Mouse (Mus musculus) forebrain, embryonic 16.5 days (tissue): Measurements from ENCODE around the gene Kdm5c. TPM values are rescaled to one million over a fixed set of nuclear protein-coding genes. Genes with fewer than 3 reads are reported as not detected.
A peak's percentile ranks its signal among the peaks of the same experiment; 100 is the strongest.
"Not testable (repeated sequence)": the region's sequence is repeated elsewhere in the genome, so short reads cannot be mapped to it uniquely, and the experiment has no call there.

ENCODE experiments used
- ATAC-seq: fragments of 200-750 bp; cut with Nextera tagmentation; 2 replicates; pipeline ENCODE4 v1.8.0; 2017; ENCODE audit warnings: mild to moderate bottlenecking, moderate library complexity
- H3K27ac ChIP-seq: fragments of 300-500 bp; sonication (generic); 2 replicates; pipeline ENCODE4 v1.5.1; 2014; ENCODE audit warnings: low read length, control low read depth
- H3K27me3 ChIP-seq: fragments of 300-500 bp; sonication (generic); replicated peaks from 2 replicates; pipeline ENCODE4 v1.6.1; 2014; ENCODE audit warnings: low read length; ENCODE audit not compliant: control insufficient read depth, insufficient read depth
- H3K36me3 ChIP-seq: fragments of 300-500 bp; sonication (generic); 2 replicates; pipeline ENCODE4 v1.6.1; 2014; ENCODE audit not compliant: control insufficient read depth, insufficient read depth
- H3K4me1 ChIP-seq: fragments of 300-500 bp; sonication (generic); replicated peaks from 2 replicates; pipeline ENCODE4 v1.6.1; 2014; ENCODE audit warnings: low read length; ENCODE audit not compliant: control insufficient read depth, insufficient read depth
- H3K4me2 ChIP-seq: fragments of 300-500 bp; sonication (generic); 2 replicates; pipeline ENCODE4 v1.6.1; 2014; ENCODE audit warnings: mild to moderate bottlenecking, low read length, control low read depth
- H3K4me3 ChIP-seq: fragments of 300-500 bp; sonication (generic); replicated peaks from 2 replicates; pipeline ENCODE4 v1.5.1; 2014; ENCODE audit warnings: mild to moderate bottlenecking, low read length, control low read depth
- H3K9ac ChIP-seq: fragments of 300-500 bp; sonication (generic); replicated peaks from 2 replicates; pipeline ENCODE4 v1.6.1; 2014; ENCODE audit warnings: low read depth, low read length, control low read depth
- H3K9me3 ChIP-seq: fragments of 300-500 bp; sonication (generic); 2 replicates; pipeline ENCODE4 v1.6.1; 2016; ENCODE audit warnings: low read length; ENCODE audit not compliant: control insufficient read depth
- WGBS: fragments of 180-500 bp; shearing (Covaris S2); extraction: QIAGEN DNeasy Blood & Tissue Kit; methylation state at CpG from one replicate; pipeline ENCODE4 v1.1.7; 2014; 5-methylcytosine and 5-hydroxymethylcytosine counted together
- polyA plus RNA-seq: library from polyadenylated mRNA; unstranded; fragments of >200 nt; fragmentation: Nextera tagmentation; extraction: Ambion mirVana; gene quantifications from 2 replicates; pipeline ENCODE4 v1.2.1, GENCODE M21; 2015

Kdm5c gene
- polyA plus RNA-seq, 1 experiment from 2014 or later, result 38.3 TPM

DNA sequence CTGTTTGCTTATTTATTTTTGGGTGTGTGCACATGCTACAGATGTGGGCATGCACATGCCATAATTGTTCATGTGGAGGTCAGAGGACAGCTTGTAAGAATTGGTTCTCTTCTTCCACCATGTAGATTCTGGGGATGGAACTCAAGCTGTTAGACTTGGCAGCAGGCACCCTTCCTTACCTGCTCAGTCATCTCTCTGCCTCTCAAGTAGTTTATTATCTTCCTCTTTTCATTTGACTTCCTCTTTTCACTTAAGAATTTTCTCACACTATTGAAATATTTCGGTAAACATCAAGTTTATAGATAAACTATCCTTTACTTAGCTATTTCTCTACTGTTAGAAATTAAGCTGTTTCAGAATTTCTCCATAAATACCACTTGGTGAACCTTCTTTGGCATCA, 18.1 kb upstream of the Kdm5c start:
- H3K9me3 ChIP-seq, result no peaks in the 10 kb centered on the region
- 86% methylated on average over 1 of the region's 1 CpGs for WGBS
- no peak for ATAC-seq
- no peak overlapping the region for H3K27ac ChIP-seq
- no peak overlapping the region for H3K4me2 ChIP-seq
- H3K9ac ChIP-seq, result no peak overlapping the region
- H3K36me3 ChIP-seq, result no peaks in the 10 kb centered on the region
- peaks cover 23% of the 10 kb centered on the region for H3K27me3 ChIP-seq
- H3K4me1 ChIP-seq, result no peaks in the 10 kb centered on the region
- H3K4me3 ChIP-seq, result no peak overlapping the region

- 100% methylated on average over 2 of the region's 2 CpGs for WGBS
- Histone ChIP-seq H3K36me3 (no peaks in the 10 kb centered on the region), H3K9ac (no peak overlapping the region), H3K4me3 (no peak overlapping the region), H3K27ac (no peak overlapping the region), H3K4me2 (no peak overlapping the region), H3K9me3 (no peaks in the 10 kb centered on the region), H3K27me3 (peaks cover 16% of the 10 kb centered on the region; the same call in 1 of the 2 replicates), H3K4me1 (no peaks in the 10 kb centered on the region)
- no peak for ATAC-seq
These were observed 14.3 kb upstream of the Kdm5c start for GRCm38 (mm10) chrX:152218529-152218928.

DNA sequence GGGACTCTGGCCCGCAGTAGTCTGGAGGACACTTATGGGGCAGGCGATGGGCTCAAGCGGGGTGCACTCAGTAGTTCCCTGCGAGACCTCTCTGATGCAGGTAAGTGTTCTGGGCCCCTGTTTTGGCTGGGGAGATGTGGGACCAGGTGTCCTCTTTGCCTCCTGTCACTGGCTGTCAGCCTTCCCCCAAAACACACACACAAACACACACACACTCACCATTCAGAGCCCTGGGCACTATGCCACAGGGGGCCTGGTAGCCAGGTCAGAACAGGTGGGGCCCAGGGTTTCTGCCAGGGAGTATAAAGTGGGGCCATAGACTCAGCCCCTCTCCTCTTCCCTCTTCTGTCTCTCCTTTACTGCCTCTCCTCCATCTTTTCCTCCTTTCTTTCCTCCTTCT, 11.1 kb upstream of the Kdm5c start:
- Histone ChIP-seq H3K4me2 (no peak overlapping the region), H3K36me3 (no peaks in the 10 kb centered on the region), H3K9me3 (no peaks in the 10 kb centered on the region), H3K27ac (no peak overlapping the region), H3K9ac (no peak overlapping the region), H3K27me3 (peaks cover 19% of the 10 kb centered on the region; the same call in 1 of the 2 replicates), H3K4me1 (no peaks in the 10 kb centered on the region), H3K4me3 (no peak overlapping the region)
- whole genome bisulfite sequencing, result 90% methylated on average over 4 of the region's 4 CpGs
- no peak for ATAC-seq

DNA sequence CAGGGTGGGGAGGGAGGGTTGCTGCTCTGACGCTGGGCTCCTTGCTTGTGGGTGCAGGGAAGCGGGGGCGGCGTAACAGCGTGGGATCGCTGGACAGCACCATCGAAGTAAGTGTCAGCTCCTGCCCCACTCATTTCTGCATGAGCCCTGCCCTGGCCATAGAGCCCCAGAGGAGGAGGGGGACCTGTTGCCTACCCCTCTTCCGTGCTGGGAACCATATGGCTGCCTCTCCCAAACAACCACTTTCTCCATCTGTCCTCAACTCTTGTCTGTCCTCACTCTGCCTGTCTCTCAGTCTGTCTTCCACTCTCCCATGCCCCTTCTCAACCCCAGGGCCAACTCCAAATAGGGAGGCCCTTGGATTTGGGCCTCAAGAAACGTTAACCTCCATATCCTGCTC, 10.6 kb upstream of the Kdm5c start:
- Histone ChIP-seq H3K4me3 (no peak overlapping the region), H3K4me1 (no peaks in the 10 kb centered on the region), H3K36me3 (no peaks in the 10 kb centered on the region), H3K27me3 (peaks cover 19% of the 10 kb centered on the region; the same call in 1 of the 2 replicates), H3K9me3 (no peaks in the 10 kb centered on the region), H3K27ac (no peak overlapping the region), H3K9ac (no peak overlapping the region), H3K4me2 (no peak overlapping the region)
- no peak for ATAC-seq
- WGBS, result 58% methylated on average over 9 of the region's 9 CpGs

DNA sequence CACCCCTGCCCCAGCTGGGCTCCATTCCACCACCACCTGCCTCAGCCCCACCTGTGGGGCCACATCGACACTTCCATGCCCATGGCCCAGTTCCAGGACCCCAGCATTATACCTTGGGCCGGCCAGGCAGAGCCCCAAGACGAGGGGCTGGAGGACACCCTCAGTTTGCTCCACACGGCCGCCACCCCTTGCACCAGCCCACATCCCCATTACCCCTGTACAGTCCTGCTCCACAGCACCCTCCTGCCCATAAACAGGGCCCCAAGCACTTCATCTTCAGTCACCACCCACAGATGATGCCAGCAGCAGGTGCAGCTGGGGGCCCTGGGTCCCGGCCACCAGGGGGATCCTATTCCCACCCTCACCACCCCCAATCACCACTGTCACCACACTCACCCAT, 9.5 kb upstream of the Kdm5c start:
- no peak for ATAC-seq
- H3K36me3 ChIP-seq, result no peaks in the 10 kb centered on the region
- H3K9me3 ChIP-seq, result no peaks in the 10 kb centered on the region
- no peaks in the 10 kb centered on the region for H3K4me1 ChIP-seq
- no peak overlapping the region for H3K4me3 ChIP-seq
- no peak overlapping the region for H3K9ac ChIP-seq
- no peak overlapping the region for H3K27ac ChIP-seq
- peaks cover 12% of the 10 kb centered on the region; the same call in 1 of the 2 replicates for H3K27me3 ChIP-seq
- WGBS, result 89% methylated on average over 6 of the region's 6 CpGs
- H3K4me2 ChIP-seq, result no peak overlapping the region

DNA sequence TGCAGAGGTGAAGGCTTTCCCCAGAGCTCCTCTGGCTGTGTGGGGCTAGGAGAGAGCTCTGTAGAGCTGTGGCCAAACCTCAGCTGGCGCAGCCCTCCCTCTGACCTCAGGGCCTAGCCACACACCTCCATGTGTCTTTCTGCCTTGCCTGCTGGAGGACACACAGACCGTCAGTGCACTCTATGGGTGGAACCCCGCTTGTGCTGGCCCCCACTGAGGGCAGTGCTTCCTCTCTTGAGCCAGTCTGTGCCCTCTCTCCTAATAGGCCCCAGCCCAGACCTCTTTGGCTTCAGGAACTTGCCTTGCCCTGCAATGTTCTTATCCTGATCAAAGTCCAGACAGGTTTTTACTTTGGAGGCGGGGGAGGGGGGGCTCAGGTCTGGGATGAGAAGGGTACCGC, 8.5 kb upstream of the Kdm5c start:
- no peak overlapping the region for H3K27ac ChIP-seq
- H3K9ac ChIP-seq, result no peak overlapping the region
- H3K27me3 ChIP-seq, result peaks cover 12% of the 10 kb centered on the region; the same call in 1 of the 2 replicates
- H3K4me1 ChIP-seq, result no peaks in the 10 kb centered on the region
- 78% methylated on average over 5 of the region's 5 CpGs for WGBS
- no peak for ATAC-seq
- no peak overlapping the region for H3K4me2 ChIP-seq
- H3K4me3 ChIP-seq, result no peak overlapping the region
- H3K9me3 ChIP-seq, result no peaks in the 10 kb centered on the region
- no peaks in the 10 kb centered on the region for H3K36me3 ChIP-seq

DNA sequence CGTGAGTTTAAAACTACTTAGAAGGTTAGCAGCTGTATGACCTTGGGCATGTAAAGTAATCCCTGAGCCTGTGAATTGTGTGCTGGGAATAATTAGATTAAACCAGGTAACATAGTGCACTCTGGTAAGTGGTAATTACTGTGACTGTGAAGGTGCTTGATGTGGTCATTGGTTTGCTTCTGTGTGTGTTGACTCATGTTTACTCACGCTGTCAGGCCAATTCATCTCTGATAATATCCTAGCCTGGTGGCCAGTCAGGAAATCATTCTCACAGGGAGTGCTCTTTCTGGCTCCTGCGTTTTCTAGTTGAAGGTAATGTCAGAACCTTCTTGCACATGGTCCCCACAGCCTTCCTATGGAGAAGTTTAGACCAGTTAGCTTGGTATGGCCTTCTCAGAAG, 1.3 kb downstream of the Kdm5c start:
- WGBS, result 27% methylated on average over 3 of the region's 3 CpGs
- Histone ChIP-seq H3K27ac (no peak overlapping the region), H3K4me2 (peak overlapping the region; percentile 82), H3K9ac (peak overlapping the region; percentile 88; the same call in 1 of the 2 replicates), H3K27me3 (0 out of 2 replicates have a peak, but pooled peaks cover 2% of the 10 kb centered on the region), H3K9me3 (no peaks in the 10 kb centered on the region), H3K36me3 (0 out of 2 replicates have a peak, but pooled peaks cover 3% of the 10 kb centered on the region), H3K4me1 (peaks cover 19% of the 10 kb centered on the region), H3K4me3 (peak overlapping the region; percentile 96)
- ATAC-seq, result no peak

- Histone ChIP-seq H3K9ac (no peak overlapping the region), H3K27ac (no peak overlapping the region), H3K4me2 (peak overlapping the region; percentile 82; the same call in 1 of the 2 replicates), H3K36me3 (peaks cover 12% of the 10 kb centered on the region), H3K4me1 (peaks cover 19% of the 10 kb centered on the region), H3K9me3 (no peaks in the 10 kb centered on the region), H3K4me3 (no peak overlapping the region), H3K27me3 (0 out of 2 replicates have a peak, but pooled peaks cover 2% of the 10 kb centered on the region)
- 86% methylated on average over 2 of the region's 2 CpGs for WGBS
- no peak for ATAC-seq
These were observed 2.9 kb downstream of the Kdm5c start for GRCm38 (mm10) chrX:152235758-152236157.

- H3K36me3 ChIP-seq, result peaks cover 44% of the 10 kb centered on the region
- 78% methylated on average over 6 of the region's 6 CpGs for WGBS
- ATAC-seq, H3K27ac ChIP-seq, H3K27me3 ChIP-seq, H3K4me1 ChIP-seq, H3K9me3 ChIP-seq, H3K4me2 ChIP-seq, H3K9ac ChIP-seq, H3K4me3 ChIP-seq: not testable (repeated sequence)
These were observed 10.3 kb downstream of the Kdm5c start for GRCm38 (mm10) chrX:152243140-152243539.
